Mouse (Mus musculus) myocyte (in vitro differentiated cells): ENCODE data around the gene Tssk4.

ENCODE experiments used
- E2F4 ChIP-seq: IDR thresholded peaks from one replicate; pipeline ENCODE4 v1.6.1; 2011; ENCODE audit warnings: mild to moderate bottlenecking, control low read depth, moderate library complexity; ENCODE audit not compliant: insufficient read depth
- MAX ChIP-seq: IDR thresholded peaks from one replicate; pipeline ENCODE4 v1.6.1; 2011; ENCODE audit warnings: low read depth, mild to moderate bottlenecking, control low read depth
- MYOD1 ChIP-seq, 3 experiments: IDR thresholded peaks; one replicate each; pipeline ENCODE4 v1.6.1; 2011; ENCODE audit warnings: control low read depth in 2 of 3, low read depth in 2 of 3, mild to moderate bottlenecking in 2 of 3, moderate library complexity in 1 of 3; ENCODE audit not compliant: insufficient read length in 2 of 3, control insufficient read depth in 1 of 3
- MYOG ChIP-seq, 3 experiments: IDR thresholded peaks; one replicate each; pipeline ENCODE4 v1.6.1; 2011; ENCODE audit warnings: control low read depth in 2 of 3, low read depth in 2 of 3, mild to moderate bottlenecking in 2 of 3; ENCODE audit not compliant: insufficient read length in 2 of 3, control insufficient read depth in 1 of 3, insufficient read depth in 1 of 3
- POLR2A ChIP-seq: IDR thresholded peaks from one replicate; pipeline ENCODE4 v1.6.1; 2011; ENCODE audit warnings: low read depth, mild to moderate bottlenecking, control low read depth, moderate library complexity; ENCODE audit not compliant: insufficient read length
- POLR2AphosphoS2 ChIP-seq: IDR thresholded peaks from one replicate; pipeline ENCODE4 v1.6.1; 2011; ENCODE audit warnings: low read depth, control low read depth; ENCODE audit not compliant: insufficient read length
- SRF ChIP-seq: IDR thresholded peaks from one replicate; pipeline ENCODE4 v1.6.1; 2011; ENCODE audit warnings: low read depth; ENCODE audit not compliant: control insufficient read depth, insufficient read length
- TCF3 ChIP-seq: IDR thresholded peaks from one replicate; pipeline ENCODE4 v1.6.1; 2011; ENCODE audit warnings: low read depth, control low read depth; ENCODE audit not compliant: insufficient read length
- USF1 ChIP-seq: IDR thresholded peaks from one replicate; pipeline ENCODE4 v1.6.1; 2011; ENCODE audit warnings: low read depth, mild to moderate bottlenecking, control low read depth, moderate library complexity

GRCm38 (mm10) chr14:55701131-55701530 is 51.1 kb downstream of the Tssk4 start:
- no peak for TF ChIP-seq USF1
- TF ChIP-seq POLR2A = no peak
- TF ChIP-seq MAX = no peak
- no peak for TF ChIP-seq MYOD1 (IDR thresholded peaks at IDR 0.05; ENCODE audit: control insufficient read depth in 1 of 3, insufficient read length in 2 of 3, low read depth in 2 of 3)
- TF ChIP-seq MYOG (IDR thresholded peaks at IDR 0.05; ENCODE audit: control insufficient read depth in 1 of 3, insufficient read depth in 1 of 3, insufficient read length in 2 of 3, low read depth in 2 of 3) = no peak
- TF ChIP-seq SRF = no peak
- TF ChIP-seq POLR2AphosphoS2 = no peak
- TF ChIP-seq TCF3 = no peak
- no peak for TF ChIP-seq E2F4
